Mouse (Mus musculus): ENCODE measurements around the gene Krt222. TPM values are rescaled to one million over a fixed set of nuclear protein-coding genes. Genes with fewer than 3 reads are reported as not detected.
"Not testable (repeated sequence)": the region's sequence is repeated elsewhere in the genome, so short reads cannot be mapped to it uniquely, and the experiment has no call there.

Krt222 gene
- polyA plus RNA-seq, 1 experiment from 2014 or later: 8.9 TPM

DNA sequence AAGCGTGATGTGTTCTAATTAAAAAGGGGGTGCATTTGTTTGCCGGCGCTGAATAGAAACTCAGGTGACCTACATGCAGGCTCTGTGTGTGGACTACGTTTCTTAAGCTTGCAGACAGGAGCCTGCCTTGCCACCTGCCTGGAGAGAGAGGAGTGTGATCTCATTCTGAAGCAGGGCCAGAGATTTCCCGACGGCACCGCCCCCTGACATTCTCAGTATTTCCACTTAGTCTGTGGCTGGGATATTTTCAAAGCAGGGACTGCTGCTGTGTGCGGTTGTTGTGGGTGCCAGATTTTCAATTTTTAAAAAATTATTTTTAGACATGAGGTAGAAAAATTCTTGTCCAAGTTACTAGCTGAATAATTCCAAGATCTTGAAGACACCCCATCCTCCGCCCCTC lies 21.3 kb upstream of the Krt222 start:
- Histone ChIP-seq H3K27ac (replicated peaks) (no peak overlapping the region), H3K4me3 (no peak overlapping the region), H3K27me3 (no peaks in the 10 kb centered on the region), H3K9me3 (no peaks in the 10 kb centered on the region), H3K4me1 (replicated peaks) (0 out of 2 replicates have a peak, but pooled peaks cover 5% of the 10 kb centered on the region), H3K36me3 (no peaks in the 10 kb centered on the region), H3K9ac (no peak overlapping the region), H3K4me2 (no peak overlapping the region)
- WGBS: 75% methylated on average over 9 of the region's 9 CpGs
- ATAC-seq (ENCODE audit: low FRiP score, low read depth): no peak

DNA sequence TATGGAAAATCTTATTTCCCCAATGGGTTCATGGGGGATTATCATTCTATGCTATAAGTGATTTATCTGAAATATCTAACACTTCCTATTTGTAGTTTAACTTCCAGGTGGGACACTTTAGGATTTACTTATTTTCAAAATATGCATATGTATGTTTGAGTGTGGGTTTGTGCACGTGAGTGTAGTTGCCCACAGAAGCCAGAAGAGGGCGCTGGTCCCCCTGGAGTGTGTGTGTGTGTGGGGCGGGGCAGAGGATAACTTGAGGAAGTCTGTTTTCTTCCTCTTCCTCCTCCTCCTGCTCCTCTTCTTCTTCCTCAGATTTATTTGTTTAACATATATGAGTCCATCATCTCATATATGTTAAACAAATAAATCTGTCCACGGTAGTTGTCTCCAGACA lies 12.3 kb upstream of the Krt222 start:
- no peak overlapping the region for H3K27ac ChIP-seq (replicated peaks)
- no peak overlapping the region for H3K9ac ChIP-seq
- no peaks in the 10 kb centered on the region for H3K27me3 ChIP-seq
- no peak for ATAC-seq (ENCODE audit: low FRiP score, low read depth)
- no peak overlapping the region for H3K4me2 ChIP-seq
- no peaks in the 10 kb centered on the region for H3K9me3 ChIP-seq
- WGBS: 83% methylated on average over 4 of the region's 4 CpGs
- no peak overlapping the region for H3K4me3 ChIP-seq
- H3K4me1 ChIP-seq (replicated peaks): no peaks in the 10 kb centered on the region
- no peaks in the 10 kb centered on the region for H3K36me3 ChIP-seq

DNA sequence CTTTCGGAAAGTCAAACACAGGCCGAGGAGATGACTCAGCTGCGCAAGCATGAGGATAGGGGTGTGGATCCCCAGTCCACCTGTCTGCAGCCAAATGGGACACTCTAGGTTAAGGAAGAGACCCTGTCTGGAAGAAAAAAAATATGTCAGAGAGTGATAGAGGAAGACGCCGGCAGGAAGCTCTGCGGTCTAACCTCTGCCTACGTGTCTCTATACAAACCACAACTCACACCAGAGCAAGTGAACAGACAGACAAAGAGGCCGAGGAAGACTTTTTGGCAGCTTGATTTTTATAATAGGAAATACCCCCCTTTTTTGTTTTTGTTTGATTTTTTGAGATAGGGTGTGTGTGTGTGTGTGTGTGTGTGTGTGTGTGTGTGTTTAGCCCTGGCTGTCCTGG lies 11.4 kb upstream of the Krt222 start:
- 97% methylated on average over 8 of the region's 8 CpGs for WGBS
- H3K36me3 ChIP-seq: no peaks in the 10 kb centered on the region
- no peak overlapping the region for H3K4me3 ChIP-seq
- H3K4me2 ChIP-seq: no peak overlapping the region
- no peak for ATAC-seq (ENCODE audit: low FRiP score, low read depth)
- no peak overlapping the region for H3K9ac ChIP-seq
- H3K27ac ChIP-seq (replicated peaks): no peak overlapping the region
- H3K4me1 ChIP-seq (replicated peaks): no peaks in the 10 kb centered on the region
- no peaks in the 10 kb centered on the region for H3K9me3 ChIP-seq
- H3K27me3 ChIP-seq: no peaks in the 10 kb centered on the region

DNA sequence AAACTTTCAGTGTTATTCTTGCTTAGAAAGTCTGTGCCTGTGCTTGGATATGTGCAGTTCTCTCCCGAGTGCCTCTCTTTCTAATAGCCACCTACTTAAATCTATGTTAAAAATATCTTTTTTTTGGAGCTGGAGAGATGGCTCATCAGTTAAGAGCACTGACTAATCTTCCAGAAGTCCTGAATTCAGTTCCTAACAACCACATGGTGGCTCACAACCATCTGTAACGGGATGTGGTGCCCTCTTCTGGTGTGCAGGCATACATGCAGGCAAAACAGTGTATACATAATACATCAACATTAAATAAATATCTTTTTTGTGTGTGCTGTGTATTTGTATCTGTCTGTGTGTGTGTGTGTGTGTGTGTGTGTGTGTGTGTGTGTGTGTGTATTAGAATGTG lies 10.0 kb upstream of the Krt222 start:
- WGBS: 68% methylated on average over 2 of the region's 2 CpGs
- ATAC-seq (ENCODE audit: low FRiP score, low read depth): no peak
- H3K27me3 ChIP-seq: no peaks in the 10 kb centered on the region
- no peak overlapping the region for H3K27ac ChIP-seq (replicated peaks)
- no peak overlapping the region for H3K4me2 ChIP-seq
- H3K9me3 ChIP-seq: no peaks in the 10 kb centered on the region
- no peaks in the 10 kb centered on the region for H3K4me1 ChIP-seq (replicated peaks)
- no peaks in the 10 kb centered on the region for H3K36me3 ChIP-seq
- no peak overlapping the region for H3K9ac ChIP-seq
- no peak overlapping the region for H3K4me3 ChIP-seq

DNA sequence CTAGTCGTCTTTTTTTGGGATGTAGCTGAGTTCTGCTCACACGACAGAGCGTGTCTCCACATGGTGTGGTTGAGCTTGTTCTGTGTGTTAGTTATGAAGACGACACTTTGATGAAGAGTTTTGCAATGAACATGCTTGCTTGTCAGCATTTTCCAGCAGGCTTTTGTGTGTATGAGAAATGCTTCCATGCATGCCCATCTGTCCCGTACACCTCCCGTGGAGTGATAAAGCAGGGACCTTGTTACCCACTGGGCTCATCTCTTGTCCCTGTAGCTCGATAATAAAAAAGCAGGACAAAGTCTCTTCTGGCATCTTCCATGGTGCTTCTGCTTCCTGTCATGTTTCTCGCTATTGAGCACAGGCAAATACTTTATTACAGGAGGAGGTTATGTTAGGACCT lies 8.8 kb upstream of the Krt222 start:
- no peaks in the 10 kb centered on the region for H3K36me3 ChIP-seq
- H3K9me3 ChIP-seq: no peaks in the 10 kb centered on the region
- no peak for ATAC-seq (ENCODE audit: low FRiP score, low read depth)
- H3K4me3 ChIP-seq: no peak overlapping the region
- no peaks in the 10 kb centered on the region for H3K27me3 ChIP-seq
- no peak overlapping the region for H3K9ac ChIP-seq
- no peak overlapping the region for H3K27ac ChIP-seq (replicated peaks)
- WGBS: 44% methylated on average over 8 of the region's 8 CpGs
- H3K4me1 ChIP-seq (replicated peaks): no peaks in the 10 kb centered on the region
- H3K4me2 ChIP-seq: no peak overlapping the region

DNA sequence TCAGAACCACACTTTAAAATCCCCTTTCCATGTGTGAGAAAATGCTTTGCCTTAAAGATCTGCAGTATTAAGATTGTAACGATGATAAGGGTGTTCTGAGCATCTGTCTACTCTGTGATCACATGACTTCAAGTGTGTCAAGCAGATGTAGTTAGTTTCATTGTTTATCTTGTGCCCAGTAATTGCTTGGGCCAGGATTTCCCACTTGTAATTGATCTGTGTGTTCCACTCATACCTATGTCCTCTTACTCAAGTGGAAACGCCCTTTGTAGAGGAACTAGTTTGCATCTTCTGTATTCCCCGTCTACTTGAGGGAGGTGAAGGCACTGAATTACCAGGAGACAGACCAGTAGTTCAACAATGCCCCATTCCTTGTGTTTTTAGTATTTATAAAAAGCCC lies 6.8 kb upstream of the Krt222 start:
- Histone ChIP-seq H3K36me3 (no peaks in the 10 kb centered on the region), H3K4me3 (no peak overlapping the region), H3K9me3 (no peaks in the 10 kb centered on the region), H3K4me1 (replicated peaks) (no peaks in the 10 kb centered on the region), H3K27me3 (no peaks in the 10 kb centered on the region), H3K27ac (replicated peaks) (no peak overlapping the region), H3K9ac (no peak overlapping the region), H3K4me2 (no peak overlapping the region)
- 72% methylated on average over 3 of the region's 3 CpGs for WGBS
- ATAC-seq (ENCODE audit: low FRiP score, low read depth): no peak

DNA sequence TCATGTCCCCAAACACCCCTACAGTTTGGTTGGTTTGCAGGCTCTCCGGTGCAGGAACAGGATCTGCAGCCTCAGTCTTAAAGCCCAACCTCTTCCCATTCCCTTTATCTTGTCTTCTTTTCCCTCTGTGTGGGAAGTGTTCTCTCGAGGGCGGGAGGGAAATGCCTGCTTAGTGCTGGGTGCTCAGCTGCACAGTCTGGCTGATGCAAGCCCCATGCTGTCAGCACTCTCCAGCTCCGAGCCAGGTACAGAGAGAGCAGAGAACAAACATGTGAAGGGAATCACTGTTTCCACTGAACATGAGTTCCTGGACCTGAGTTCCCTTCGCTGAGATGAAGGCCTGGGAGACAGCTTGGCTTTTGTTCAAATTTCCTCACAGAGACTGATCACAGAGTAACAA lies 6.4 kb upstream of the Krt222 start:
- Histone ChIP-seq H3K4me2 (no peak overlapping the region), H3K27me3 (no peaks in the 10 kb centered on the region), H3K36me3 (no peaks in the 10 kb centered on the region), H3K9ac (no peak overlapping the region), H3K4me1 (replicated peaks) (no peaks in the 10 kb centered on the region), H3K27ac (replicated peaks) (no peak overlapping the region), H3K9me3 (no peaks in the 10 kb centered on the region), H3K4me3 (no peak overlapping the region)
- ATAC-seq (ENCODE audit: low FRiP score, low read depth): no peak
- 62% methylated on average over 5 of the region's 5 CpGs for WGBS

DNA sequence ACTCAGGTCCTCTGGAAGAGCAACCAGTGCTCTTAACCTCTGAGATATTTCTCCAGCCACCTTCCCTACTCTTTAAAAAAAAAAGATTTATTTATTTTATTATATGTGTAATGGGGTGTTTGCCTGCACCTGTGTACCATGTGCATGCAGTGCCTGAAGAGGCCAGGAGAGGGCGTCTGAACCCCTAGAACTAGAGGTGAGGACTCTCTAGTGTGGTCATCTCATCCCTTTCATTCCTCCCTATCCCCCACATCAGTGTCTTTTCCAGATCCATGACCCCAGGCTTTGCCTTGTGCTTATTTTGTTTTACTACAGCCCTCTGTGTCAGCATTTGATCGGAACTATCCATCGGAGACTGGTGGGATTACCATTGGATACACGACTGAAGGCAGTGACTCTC lies 5.2 kb upstream of the Krt222 start:
- WGBS: 65% methylated on average over 4 of the region's 4 CpGs
- ATAC-seq (ENCODE audit: low FRiP score, low read depth): no peak
- H3K27me3 ChIP-seq: no peaks in the 10 kb centered on the region

DNA sequence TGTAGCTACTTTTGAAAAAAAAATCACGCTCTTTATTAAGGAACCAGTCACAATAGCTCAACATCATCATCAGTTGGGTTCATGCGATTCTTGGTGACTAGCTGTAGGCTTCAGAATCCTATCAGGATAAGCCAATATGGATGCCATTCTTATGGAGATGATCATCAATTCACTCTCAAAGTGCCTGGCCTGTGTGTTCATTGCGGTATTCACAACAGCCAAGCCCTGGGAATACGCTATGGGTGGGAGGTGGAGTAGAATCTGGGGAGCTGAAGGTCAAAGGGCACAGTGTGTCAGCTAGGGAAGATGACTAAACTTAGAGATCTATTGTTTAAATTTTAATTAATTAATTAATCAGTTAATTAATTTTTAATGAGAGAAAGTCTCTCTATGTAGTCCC lies 4.0 kb upstream of the Krt222 start:
- Histone ChIP-seq H3K4me3 (no peak overlapping the region), H3K9me3 (no peaks in the 10 kb centered on the region), H3K27me3 (no peaks in the 10 kb centered on the region), H3K27ac (replicated peaks) (no peak overlapping the region), H3K4me2 (no peak overlapping the region), H3K4me1 (replicated peaks) (no peaks in the 10 kb centered on the region), H3K9ac (no peak overlapping the region), H3K36me3 (no peaks in the 10 kb centered on the region)
- WGBS: 93% methylated on average over 4 of the region's 4 CpGs
- no peak for ATAC-seq (ENCODE audit: low FRiP score, low read depth)

More for the DNA sequence above, 5.2 kb upstream of the Krt222 start:
- Histone ChIP-seq H3K4me1 (replicated peaks) (no peaks in the 10 kb centered on the region), H3K36me3 (no peaks in the 10 kb centered on the region), H3K27ac (replicated peaks) (no peak overlapping the region), H3K9ac (no peak overlapping the region), H3K4me3 (no peak overlapping the region), H3K4me2 (no peak overlapping the region), H3K9me3 (no peaks in the 10 kb centered on the region)

DNA sequence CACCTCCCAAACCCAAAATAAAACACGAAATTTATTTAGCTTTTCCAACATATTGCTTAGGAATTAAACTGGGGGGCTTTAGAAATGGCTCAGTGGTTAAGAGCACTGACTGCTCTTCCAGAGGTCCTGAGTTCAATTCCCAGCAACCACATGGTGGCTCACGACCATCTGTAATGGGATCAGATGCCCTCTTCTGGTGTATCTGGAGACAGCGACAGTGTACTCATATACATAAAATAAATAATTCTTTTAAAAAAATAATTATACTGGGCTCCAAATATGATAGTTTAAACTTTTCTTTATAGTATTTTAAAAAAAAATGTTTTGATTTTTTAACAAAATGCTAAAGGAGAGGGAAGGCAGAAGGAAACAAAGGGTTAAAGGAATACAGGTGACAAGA lies 634 bp upstream of the Krt222 start:
- H3K27ac ChIP-seq (replicated peaks); H3K4me3 ChIP-seq; H3K9ac ChIP-seq; H3K4me1 ChIP-seq (replicated peaks); ATAC-seq (ENCODE audit: low FRiP score, low read depth); H3K9me3 ChIP-seq; H3K36me3 ChIP-seq; H3K27me3 ChIP-seq: not testable (repeated sequence)
- peak overlapping the region; percentile 60 for H3K4me2 ChIP-seq
- whole genome bisulfite sequencing: 41% methylated on average over 3 of the region's 3 CpGs

DNA sequence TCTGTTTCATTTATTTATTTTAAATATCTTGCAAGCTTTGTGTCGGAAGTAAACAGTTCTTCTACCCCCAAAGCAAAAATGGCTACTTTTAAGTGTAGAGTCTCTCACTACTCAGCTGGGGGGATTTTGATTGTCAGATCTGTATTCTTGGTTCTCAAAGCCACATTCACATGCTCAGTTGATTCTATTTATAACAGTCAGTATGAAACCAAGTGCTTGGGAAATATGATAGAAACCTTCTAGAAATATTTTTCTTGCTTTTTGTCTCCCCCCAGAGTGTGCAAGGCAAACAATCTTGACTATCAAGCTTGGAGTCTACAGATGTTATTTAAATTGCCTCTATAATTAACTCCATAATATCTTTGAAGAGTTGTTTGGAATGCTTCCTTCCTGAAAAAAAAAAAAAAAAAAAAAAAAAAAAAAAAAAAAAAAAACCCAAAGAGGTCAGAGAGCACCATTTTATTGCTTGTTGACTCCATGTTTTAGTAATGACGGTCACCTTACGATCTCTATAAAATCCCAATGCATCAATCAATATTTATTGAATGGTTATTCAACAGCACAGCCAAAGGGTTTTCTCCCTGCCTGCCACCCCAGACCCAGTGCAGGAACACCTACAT lies 575 bp downstream of the Krt222 start:
- Histone ChIP-seq H3K4me2 (peak overlapping the region; percentile 60), H3K27me3 (no peaks in the 10 kb centered on the region), H3K9me3 (no peaks in the 10 kb centered on the region), H3K4me3 (peak overlapping the region; percentile 43), H3K27ac (replicated peaks) (peak overlapping the region; percentile 66), H3K36me3 (no peaks in the 10 kb centered on the region), H3K9ac (peak overlapping the region; percentile 48), H3K4me1 (replicated peaks) (no peaks in the 10 kb centered on the region)
- ATAC-seq (ENCODE audit: low FRiP score, low read depth): no peak
- WGBS: 51% methylated on average over 3 of the region's 3 CpGs

DNA sequence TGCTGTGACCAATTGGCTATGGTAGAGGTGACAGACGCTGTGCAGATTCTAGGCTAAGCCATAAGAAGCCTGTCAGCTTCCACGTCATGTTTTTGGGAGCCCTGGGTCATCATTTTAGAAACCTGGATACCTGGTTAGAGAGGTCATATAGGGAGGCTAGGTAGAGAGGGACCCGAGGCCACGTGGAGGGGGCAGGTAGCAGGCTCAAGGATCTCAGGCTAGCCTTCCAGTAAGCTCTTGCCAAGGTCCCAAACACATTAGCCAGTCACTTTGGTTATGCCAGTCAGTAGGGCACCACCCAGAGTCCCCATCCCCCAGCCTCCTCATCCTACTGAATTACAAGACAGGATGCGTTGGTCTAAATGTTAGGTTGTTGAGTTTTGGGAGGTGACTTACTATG lies 1.8 kb downstream of the Krt222 start:
- H3K27ac ChIP-seq (replicated peaks): no peak overlapping the region
- H3K4me2 ChIP-seq: no peak overlapping the region
- 74% methylated on average over 5 of the region's 5 CpGs for WGBS
- H3K9ac ChIP-seq: no peak overlapping the region
- H3K36me3 ChIP-seq: no peaks in the 10 kb centered on the region
- no peaks in the 10 kb centered on the region for H3K27me3 ChIP-seq
- no peaks in the 10 kb centered on the region for H3K9me3 ChIP-seq
- H3K4me3 ChIP-seq: no peak overlapping the region
- H3K4me1 ChIP-seq (replicated peaks): no peaks in the 10 kb centered on the region
- no peak for ATAC-seq (ENCODE audit: low FRiP score, low read depth)

DNA sequence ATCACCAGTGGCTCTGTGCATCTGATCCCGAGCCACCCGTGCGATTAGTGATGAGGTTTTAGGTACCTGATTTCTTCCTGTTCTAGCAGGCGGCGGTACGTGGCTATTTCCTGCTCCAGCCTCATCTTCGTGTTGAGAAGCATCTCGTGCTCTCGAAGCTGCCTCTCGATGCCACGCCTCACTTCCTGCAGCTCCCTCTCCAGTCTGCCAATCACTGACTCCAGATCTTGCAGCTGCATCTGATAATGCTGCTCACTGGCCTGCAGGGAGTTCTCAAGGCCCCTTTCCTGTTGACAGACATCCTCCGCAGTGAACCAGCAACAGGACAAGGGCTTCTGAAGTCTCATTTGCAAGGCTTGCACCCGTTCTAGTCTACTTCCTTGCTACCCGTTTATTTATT lies 5.4 kb downstream of the Krt222 start:
- WGBS: 73% methylated on average over 14 of the region's 14 CpGs
- H3K4me3 ChIP-seq: no peak overlapping the region
- H3K9me3 ChIP-seq: no peaks in the 10 kb centered on the region
- H3K36me3 ChIP-seq: no peaks in the 10 kb centered on the region
- ATAC-seq (ENCODE audit: low FRiP score, low read depth): no peak
- no peak overlapping the region for H3K27ac ChIP-seq (replicated peaks)
- H3K27me3 ChIP-seq: no peaks in the 10 kb centered on the region
- no peak overlapping the region for H3K9ac ChIP-seq
- H3K4me1 ChIP-seq (replicated peaks): no peaks in the 10 kb centered on the region
- H3K4me2 ChIP-seq: no peak overlapping the region

Measured in hindbrain, embryonic 15.5 days (tissue).